ENCODE assay signal across 1 mouse cellular context in the genomic region with DNA sequence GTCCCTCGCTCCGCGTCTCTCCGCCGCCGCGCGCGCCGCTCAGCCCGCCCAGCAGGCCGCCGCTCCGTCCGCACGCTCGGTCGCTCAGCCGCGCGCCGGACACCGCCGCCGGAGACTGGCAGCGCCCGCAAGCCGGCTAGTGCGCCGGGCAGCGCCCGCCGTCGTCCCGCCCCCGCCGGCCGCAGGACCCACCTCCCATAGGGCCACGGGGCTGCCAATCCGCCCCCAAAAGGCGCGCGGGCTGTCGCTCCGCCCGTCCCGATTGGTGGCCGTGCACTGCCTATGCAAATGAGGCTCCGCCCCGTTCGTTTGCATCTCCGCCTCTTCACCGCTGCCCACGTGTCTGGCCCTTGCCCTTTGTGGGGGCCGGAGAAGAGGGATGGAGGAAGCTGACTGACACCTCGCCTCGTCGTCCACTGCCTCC.
TF ChIP-seq lines count a peak whose summit lies in the region.

No protein-coding gene starts in this region.

TF ChIP-seq in CH12.LX, 34 proteins besides CTCF, POLR2A, EP300 and RAD21 (continued from another document):
- TF ChIP-seq NELFE (IDR thresholded peaks at IDR 0.05; ENCODE audit: low read depth, low read length): peak; percentile 70; the same call in 1 of the 2 replicates
- peak; percentile 61 for TF ChIP-seq NRF1 (IDR thresholded peaks at IDR 0.05; ENCODE audit: low read depth, low read length)
- no peak; the same call in 1 of the 2 replicates for TF ChIP-seq HCFC1 (IDR thresholded peaks at IDR 0.05; ENCODE audit: low read depth, low read length)
- no peak for TF ChIP-seq MAFK (IDR thresholded peaks at IDR 0.05; ENCODE audit: insufficient replicate concordance, low read length)
- TF ChIP-seq ELF1 (IDR thresholded peaks at IDR 0.05; ENCODE audit: low read depth, low read length): peak; percentile 35; the same call in 1 of the 2 replicates
- TF ChIP-seq JUND (conservative IDR thresholded peaks at IDR 0.05; ENCODE audit: low read depth, low read length): no peak
- TF ChIP-seq TCF12 (IDR thresholded peaks at IDR 0.05; ENCODE audit: low read depth, low read length): peak; percentile 92
TF ChIP-seq in CH12.LX: peak in this region for 14.
